Mouse (Mus musculus) brain, embryonic 14.5 days (tissue): ENCODE measurements around the gene Col7a1. TPM values are rescaled to one million over a fixed set of nuclear protein-coding genes. Genes with fewer than 3 reads are reported as not detected.

Experiments
- DNase-seq: peaks from one replicate; pipeline ENCODE4 v3.0.0-alpha.2; 2011; ENCODE audit warnings: low read depth
- CTCF ChIP-seq: fragments of 200-500 bp; IDR thresholded peaks from 2 replicates; pipeline ENCODE4 v1.5.1; 2012; ENCODE audit warnings: inconsistent platforms, mild to moderate bottlenecking, moderate library complexity, borderline replicate concordance; ENCODE audit not compliant: insufficient read depth, insufficient read length; ENCODE audit errors: extremely low read depth
- POLR2A ChIP-seq: fragments of 200-500 bp; IDR thresholded peaks from 2 replicates; pipeline ENCODE4 v1.6.1; 2012; ENCODE audit warnings: mild to moderate bottlenecking, inconsistent platforms, borderline replicate concordance; ENCODE audit not compliant: poor library complexity, insufficient read depth, insufficient read length, severe bottlenecking; ENCODE audit errors: extremely low read depth
- polyA plus RNA-seq: library from polyadenylated mRNA; depleted of rRNA; stranded (reverse); fragments of >200 nt; gene quantifications from 2 replicates; pipeline ENCODE4 v1.2.3, GENCODE M21; 2012

Col7a1 gene
- polyA plus RNA-seq, 1 experiment, result 8.3 TPM

- DNase-seq, result no peak
- TF ChIP-seq POLR2A (no peak), CTCF (no peak)
These were observed 32.3 kb downstream of the Col7a1 start, which contains the start of gene Ucn2 for GRCm38 (mm10) chr9:108985710-108986109. Gene Ucn2, plus strand, starts transcription at chr9:108986010.

- TF ChIP-seq POLR2A (no peak), CTCF (no peak)
- peak; percentile 8 for DNase-seq
These were observed 34.4 kb downstream of the Col7a1 start for GRCm38 (mm10) chr9:108987704-108988350.

GRCm38 (mm10) chr9:108989802-108990461, 36.5 kb downstream of the Col7a1 start:
- no peak for TF ChIP-seq CTCF
- TF ChIP-seq POLR2A, result no peak

DNA sequence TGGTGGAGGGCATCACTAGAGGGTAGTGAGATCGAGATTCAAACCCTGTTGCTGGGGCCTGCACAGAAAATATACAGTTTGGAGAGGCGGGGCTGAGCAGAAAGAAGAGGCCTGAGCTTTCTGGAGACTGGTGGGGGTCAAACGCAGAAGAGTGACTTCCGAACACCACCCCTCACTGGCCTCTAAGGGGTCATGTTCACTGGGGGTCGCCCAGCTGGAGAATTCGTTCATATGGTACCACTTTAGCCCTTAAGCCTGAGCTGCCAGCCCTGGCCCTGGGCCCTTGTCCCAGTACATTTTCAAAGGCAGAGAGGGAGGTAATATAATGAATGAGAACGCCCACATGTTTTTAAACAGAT, 37.1 kb downstream of the Col7a1 start:
- no peak for TF ChIP-seq CTCF
- no peak for TF ChIP-seq POLR2A
- no peak for DNase-seq

More at GRCm38 (mm10) chr9:108989802-108990461, 36.5 kb downstream of the Col7a1 start:
- no peak for DNase-seq

DNA sequence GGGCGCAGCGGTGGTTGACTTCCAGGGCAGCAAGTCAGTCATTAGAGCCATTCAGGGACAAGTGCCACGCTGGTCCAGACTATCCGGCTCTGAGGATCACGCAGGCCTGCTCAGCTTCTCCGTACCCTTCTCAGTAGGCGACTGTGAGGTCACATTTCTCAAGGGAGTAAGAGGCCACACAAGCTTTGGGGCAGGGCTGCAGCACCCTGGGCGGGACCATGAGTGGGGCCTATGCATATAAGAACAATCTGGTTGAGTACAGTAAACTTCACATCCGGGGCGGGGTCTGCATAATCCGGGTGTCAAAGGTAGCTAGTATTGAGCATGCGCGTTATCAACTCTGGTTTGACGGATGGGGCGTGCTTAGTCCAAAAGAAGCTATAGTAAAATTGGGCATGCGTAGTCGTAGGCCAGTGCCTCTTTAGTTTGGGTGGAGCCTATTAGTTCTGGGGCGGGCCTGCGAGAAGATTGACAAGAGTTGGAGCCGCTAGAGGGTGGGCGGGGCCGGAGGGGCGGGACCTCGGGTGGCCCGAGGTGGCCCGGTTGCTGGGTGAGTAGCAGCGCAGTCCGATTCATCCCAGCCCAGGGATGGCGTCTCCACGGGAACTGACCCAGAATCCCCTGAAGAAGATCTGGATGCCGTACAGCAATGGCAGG, 38.2 kb downstream of the Col7a1 start, which contains the start of gene Pfkfb4:
Pfkfb4 (plus strand) TSS at position 351 of the 657 bp plus-strand sequence.
- TF ChIP-seq CTCF (no peak), POLR2A (peak; percentile 51; the same call in 1 of the 2 replicates)
- peak; percentile 100 for DNase-seq

- no peak for DNase-seq
These were observed 38.7 kb downstream of the Col7a1 start for GRCm38 (mm10) chr9:108992085-108992469.

GRCm38 (mm10) chr9:108992620-108993361, 39.4 kb downstream of the Col7a1 start:
- no peak for DNase-seq
- TF ChIP-seq POLR2A, result no peak
- TF ChIP-seq CTCF, result no peak

More at GRCm38 (mm10) chr9:108992085-108992469, 38.7 kb downstream of the Col7a1 start:
- TF ChIP-seq CTCF (no peak), POLR2A (no peak)

GRCm38 (mm10) chr9:108996411-108996810, 43.0 kb downstream of the Col7a1 start:
- DNase-seq, result no peak
- TF ChIP-seq CTCF (no peak), POLR2A (no peak)

DNA sequence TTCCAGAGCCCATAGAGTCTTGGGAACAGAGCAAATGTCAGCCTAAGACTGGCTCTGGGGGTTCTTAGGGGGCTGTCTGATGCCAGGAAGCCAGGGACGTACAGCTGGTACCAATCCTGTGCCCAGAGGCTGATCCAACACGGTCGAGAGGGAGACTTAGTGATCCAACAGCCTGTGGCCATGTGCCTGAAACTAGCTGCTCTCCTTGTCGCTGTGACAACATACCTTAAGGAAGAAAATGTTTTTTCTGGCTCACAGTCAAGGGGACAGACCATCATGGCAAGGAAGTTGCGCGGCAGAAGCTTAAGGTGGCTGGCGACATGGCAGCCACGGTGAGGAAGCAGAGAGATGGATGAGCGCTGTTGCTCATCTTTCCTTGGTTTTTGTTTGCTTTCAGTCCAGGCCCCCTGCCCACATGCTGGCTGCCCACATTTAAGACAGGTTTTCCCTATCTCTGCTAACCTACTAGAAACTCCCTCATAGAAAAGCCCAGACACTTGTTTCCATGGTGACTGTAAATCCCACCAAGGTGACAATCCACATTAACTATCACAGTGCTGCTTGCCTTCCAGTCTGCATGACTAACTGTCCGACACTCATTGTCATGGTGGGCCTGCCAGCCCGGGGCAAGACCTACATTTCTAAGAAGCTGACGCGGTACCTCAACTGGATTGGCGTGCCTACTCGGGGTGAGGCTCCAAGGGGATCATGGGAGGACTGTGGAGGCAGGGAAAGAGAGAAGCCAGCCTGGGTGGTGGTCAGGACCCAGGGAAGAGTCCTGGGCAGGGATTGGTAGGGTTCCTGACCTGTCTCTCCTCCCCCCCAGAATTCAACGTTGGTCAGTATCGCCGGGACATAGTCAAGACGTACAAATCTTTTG, 45.1 kb downstream of the Col7a1 start:
- DNase-seq, result peak; percentile 22
- TF ChIP-seq CTCF (no peak), POLR2A (no peak)

- TF ChIP-seq POLR2A, result no peak
- no peak for TF ChIP-seq CTCF
- no peak for DNase-seq
These were observed 45.8 kb downstream of the Col7a1 start for GRCm38 (mm10) chr9:108999167-108999526.
